Mouse (Mus musculus) heart, postnatal 36 days (tissue): ENCODE results near the gene 2610028H24Rik. TPM values are rescaled to one million over a fixed set of nuclear protein-coding genes. Genes with fewer than 3 reads are reported as not detected.
A peak's percentile ranks its signal among the peaks of the same experiment; 100 is the strongest.

ENCODE experiments used
- DNase-seq, 2 experiments: peaks; one replicate each; pipeline ENCODE4 v3.0.0; 2021 to 2022
- intact Hi-C: fragments of 180-260 bp; cut with DNase I; formaldehyde crosslinking; loops from one replicate; pipeline ENCODE4 v1.15.1; 2025
- total RNA-seq, 2 experiments: library from RNA; stranded (reverse); gene quantifications; 2 replicates each; pipeline ENCODE4 v1.2.3; 2021

The 2610028H24Rik gene
- under 1 TPM; 0.16 to 0.25 TPM for total RNA-seq

- no peak for DNase-seq
- intact Hi-C loops: loop anchor here (5.0 kb wide), 1 partner anchor 173 kb away; the partner anchor contains the start of gene Col6a2
Measured at GRCm38 (mm10) chr10:76448851-76449250, at the start of gene 2610028H24Rik. 2610028H24Rik (plus strand) TSS chr10:76449081.

- no peak for DNase-seq
- intact Hi-C loops: no loop called here
Measured at GRCm38 (mm10) chr10:76408520-76408919, 40.4 kb upstream of the 2610028H24Rik start.

GRCm38 (mm10) chr10:76416811-76417210, 32.1 kb upstream of the 2610028H24Rik start:
- intact Hi-C loops: no loop called here
- peak; percentile 42 to 54 for DNase-seq

- intact Hi-C loops: no loop called here
- no peak for DNase-seq
Measured at GRCm38 (mm10) chr10:76425674-76426073, 23.2 kb upstream of the 2610028H24Rik start.

GRCm38 (mm10) chr10:76433925-76434324, 15.0 kb upstream of the 2610028H24Rik start:
- DNase-seq: no peak
- intact Hi-C loops: no loop called here

GRCm38 (mm10) chr10:76439107-76439890, 9.6 kb upstream of the 2610028H24Rik start:
- intact Hi-C loops: no loop called here
- DNase-seq: no peak

- no peak for DNase-seq
- intact Hi-C loops: no loop called here
Measured at GRCm38 (mm10) chr10:76440281-76440680, 8.6 kb upstream of the 2610028H24Rik start, which contains the start of gene AC141477.1. AC141477.1 (minus strand) TSS chr10:76440444.

GRCm38 (mm10) chr10:76442178-76443088, 6.4 kb upstream of the 2610028H24Rik start, which contains the start of gene Pcnt:
Pcnt (minus strand) TSS chr10:76442786.
- peak; percentile 96 for DNase-seq
- intact Hi-C loops: loop anchor here (2.0 kb wide), 1 partner anchor 26 kb away; the partner anchor contains the start of genes Mcm3ap and Ybey

- intact Hi-C loops: loop anchor here (5.0 kb wide), 1 partner anchor 176 kb away; the partner anchor contains the start of gene Col6a2
- peak in 1 of 2 experiments; percentile 7 for DNase-seq
Measured at GRCm38 (mm10) chr10:76445996-76446681, 2.7 kb upstream of the 2610028H24Rik start.

- intact Hi-C loops: loop anchor here (5.0 kb wide), 1 partner anchor 175 kb away; the partner anchor contains the start of gene Col6a2
- DNase-seq: peak; percentile 56
Measured at GRCm38 (mm10) chr10:76447406-76448229, 1.3 kb upstream of the 2610028H24Rik start.

- peak; percentile 18 to 56 for DNase-seq
- intact Hi-C loops: loop anchor here (1.0 kb wide), 1 partner anchor 280 kb away; no protein-coding TSS in a partner anchor
Measured at GRCm38 (mm10) chr10:76455289-76455688, 6.4 kb downstream of the 2610028H24Rik start.

- intact Hi-C loops: no loop called here
- no peak for DNase-seq
Measured at GRCm38 (mm10) chr10:76461255-76461654, 12.4 kb downstream of the 2610028H24Rik start.

GRCm38 (mm10) chr10:76462312-76462711, 13.4 kb downstream of the 2610028H24Rik start:
- intact Hi-C loops: no loop called here
- no peak for DNase-seq

GRCm38 (mm10) chr10:76462721-76463120, 13.8 kb downstream of the 2610028H24Rik start:
- intact Hi-C loops: no loop called here
- no peak for DNase-seq

- peak; percentile 86 to 91 for DNase-seq
- intact Hi-C loops: loop anchor here (2.0 to 5.0 kb wide), 2 partner anchors 26 to 264 kb away; partner anchors contain the start of gene Pcnt
Measured at GRCm38 (mm10) chr10:76468203-76469162, 19.6 kb downstream of the 2610028H24Rik start, which contains the start of the genes Mcm3ap and Ybey. Mcm3ap (plus strand) TSS chr10:76468927. Ybey (minus strand) TSS chr10:76469114.

- no peak for DNase-seq
- intact Hi-C loops: no loop called here
Measured at GRCm38 (mm10) chr10:76473759-76474158, 24.9 kb downstream of the 2610028H24Rik start.

GRCm38 (mm10) chr10:76480851-76481250, 32.0 kb downstream of the 2610028H24Rik start:
- intact Hi-C loops: no loop called here
- DNase-seq: no peak

- intact Hi-C loops: no loop called here
- DNase-seq: no peak
Measured at GRCm38 (mm10) chr10:76481480-76481879, 32.6 kb downstream of the 2610028H24Rik start.
